Mouse (Mus musculus) embryonic fibroblast, embryonic 13.5 days (primary cell): ENCODE data around the gene Cic.
A peak's percentile ranks its signal among the peaks of the same experiment; 100 is the strongest.

Source experiments
- CTCF ChIP-seq: IDR thresholded peaks from 2 replicates; pipeline ENCODE4 v1.5.1; 2011; ENCODE audit warnings: mild to moderate bottlenecking, control low read depth, low read length, moderate library complexity, borderline replicate concordance; ENCODE audit not compliant: insufficient read depth
- POLR2A ChIP-seq: IDR thresholded peaks from 2 replicates; pipeline ENCODE4 v1.6.1; 2011; ENCODE audit warnings: low read depth, mild to moderate bottlenecking, control low read depth, low read length, moderate library complexity

DNA sequence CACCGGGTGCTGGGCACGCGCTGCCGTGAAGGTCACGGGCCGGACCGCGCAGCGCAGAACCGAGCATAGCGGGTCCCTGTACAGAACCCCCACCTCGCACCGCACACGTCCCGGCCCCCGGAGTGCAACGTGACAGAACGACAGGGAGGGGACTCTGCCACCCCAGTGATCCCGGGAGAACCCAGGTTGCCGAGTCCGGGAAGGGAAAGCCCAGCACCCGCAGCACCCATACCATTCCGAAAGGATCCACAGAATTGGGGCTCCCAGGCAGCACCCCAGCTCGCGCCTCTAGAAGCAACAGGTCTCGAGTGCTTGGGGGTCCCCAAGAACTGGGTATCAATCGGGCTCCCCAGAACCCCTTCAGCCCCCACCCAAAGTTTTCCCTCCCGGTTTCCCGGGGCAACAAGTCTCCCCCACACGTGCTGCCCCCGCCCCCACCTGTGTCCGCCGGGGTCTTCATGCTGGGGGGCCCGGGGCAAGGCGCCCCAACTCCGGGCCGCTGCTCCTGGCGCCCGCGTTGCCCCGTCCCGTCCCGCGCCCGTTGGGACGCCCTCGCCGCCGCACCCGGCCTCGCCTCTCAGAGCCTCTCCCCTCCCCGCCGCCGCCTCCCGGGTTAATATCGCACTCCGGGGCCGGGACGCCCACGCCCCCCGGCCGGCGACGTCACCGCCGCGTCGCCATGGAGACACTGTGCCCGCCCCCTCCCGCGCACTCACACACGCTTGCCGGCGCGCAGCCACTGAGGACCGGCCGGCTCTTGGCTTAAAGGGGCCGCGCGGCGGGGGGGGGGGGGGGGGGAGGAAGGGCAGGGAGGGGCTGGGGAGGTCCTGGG lies 17.1 kb upstream of the Cic start, which contains the start of gene Erf:
- TF ChIP-seq POLR2A (peak; percentile 83), CTCF (no peak)
